Mouse (Mus musculus) 3134 (cell line): ENCODE results near the gene Grik2.
"Not testable (repeated sequence)": the region's sequence is repeated elsewhere in the genome, so short reads cannot be mapped to it uniquely, and the experiment has no call there.

Experiments
- DNase-seq: peaks from one replicate; pipeline ENCODE4 v3.0.0-alpha.2; 2011; ENCODE audit warnings: low spot score; ENCODE audit not compliant: insufficient read length; ENCODE audit errors: extremely low read depth

Grik2 gene

GRCm38 (mm10) chr10:49381852-49382251 is 406.7 kb downstream of the Grik2 start:
- no peak for DNase-seq

DNA sequence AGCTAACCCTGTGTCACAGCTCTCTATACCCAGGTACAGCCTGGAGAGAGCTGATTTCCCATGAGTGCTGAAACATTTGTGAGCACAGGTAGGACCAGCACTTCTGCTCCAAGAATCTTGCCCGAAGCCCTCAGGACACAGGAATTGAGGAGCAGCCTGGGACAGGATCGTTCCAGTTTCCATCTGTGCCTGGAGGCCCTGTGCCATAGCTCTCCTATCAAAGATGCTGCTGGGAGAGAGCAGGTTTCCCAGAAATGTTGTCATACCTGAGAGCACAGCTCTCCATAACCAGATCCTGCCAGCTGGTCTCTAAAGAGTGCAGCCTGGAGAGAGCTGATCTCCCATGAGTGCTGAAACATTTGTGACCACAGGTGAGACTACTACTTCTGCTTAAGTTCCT is 420.0 kb downstream of the Grik2 start:
- no peak for DNase-seq

DNA sequence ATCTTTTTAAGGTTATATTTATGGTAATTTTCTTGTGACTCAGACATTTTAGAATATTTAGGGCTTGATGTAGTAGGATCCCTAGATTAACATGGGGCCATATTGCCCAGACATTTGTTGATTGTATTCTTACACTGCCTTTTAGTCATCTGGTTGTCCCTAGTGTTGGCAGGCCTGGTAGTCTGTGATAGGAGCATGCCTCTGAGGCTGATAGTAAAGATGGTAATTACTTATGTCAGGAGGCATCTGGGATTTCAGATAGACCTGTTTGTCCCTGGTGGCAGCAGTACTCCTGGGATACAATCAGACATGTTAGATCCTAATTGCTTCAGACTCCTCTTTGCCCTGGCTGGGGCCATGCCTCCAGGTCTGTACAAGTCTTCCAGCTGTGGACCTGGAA is 423.3 kb downstream of the Grik2 start:
- no peak for DNase-seq

- no peak for DNase-seq
These were observed 466.2 kb downstream of the Grik2 start for GRCm38 (mm10) chr10:49322413-49322812.

DNA sequence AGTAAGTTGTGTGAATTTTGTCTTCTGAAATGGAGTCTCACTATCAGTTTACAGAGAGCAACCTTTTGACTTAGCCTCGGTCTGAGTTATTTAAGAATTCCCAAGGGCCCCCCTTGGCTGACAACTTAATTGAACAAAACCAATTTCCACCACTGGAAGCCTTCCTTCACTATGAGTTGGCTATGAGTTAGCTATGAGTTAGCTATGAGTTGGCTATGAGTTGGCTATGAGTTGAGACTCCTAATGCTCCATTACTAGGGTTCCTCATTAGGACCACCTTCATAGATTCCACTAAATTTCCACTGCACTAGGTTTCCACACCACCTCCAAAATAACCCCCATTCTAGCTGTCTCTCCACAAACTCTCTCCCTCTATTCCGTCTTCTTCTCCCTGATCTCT is 468.7 kb downstream of the Grik2 start:
- no peak for DNase-seq

- no peak for DNase-seq
These were observed 532.2 kb downstream of the Grik2 start for GRCm38 (mm10) chr10:49256247-49256939.

GRCm38 (mm10) chr10:49237356-49237755 is 551.2 kb downstream of the Grik2 start:
- not testable (repeated sequence) for DNase-seq

DNA sequence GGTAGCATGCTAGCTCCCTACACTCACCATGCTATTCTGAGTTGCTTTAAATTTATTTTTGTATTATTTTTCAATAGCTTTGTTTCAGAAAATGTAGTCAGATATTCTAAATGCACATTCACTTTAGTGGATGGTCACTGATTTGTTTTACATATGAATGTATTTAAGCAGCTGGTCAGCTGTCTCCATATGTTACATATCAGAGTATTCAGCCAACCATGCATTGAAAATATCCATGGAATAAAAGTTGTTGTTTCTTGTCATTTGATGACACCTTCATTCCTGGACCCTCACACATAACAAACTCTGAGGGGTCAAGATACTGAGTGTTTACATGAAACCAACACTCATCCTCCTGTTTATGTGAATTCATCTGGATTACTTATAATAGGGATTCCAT is 551.7 kb downstream of the Grik2 start:
- not testable (repeated sequence) for DNase-seq

- DNase-seq: no peak
These were observed 568.5 kb downstream of the Grik2 start for GRCm38 (mm10) chr10:49220096-49220495.

GRCm38 (mm10) chr10:49219631-49220030 is 568.9 kb downstream of the Grik2 start:
- no peak for DNase-seq

DNA sequence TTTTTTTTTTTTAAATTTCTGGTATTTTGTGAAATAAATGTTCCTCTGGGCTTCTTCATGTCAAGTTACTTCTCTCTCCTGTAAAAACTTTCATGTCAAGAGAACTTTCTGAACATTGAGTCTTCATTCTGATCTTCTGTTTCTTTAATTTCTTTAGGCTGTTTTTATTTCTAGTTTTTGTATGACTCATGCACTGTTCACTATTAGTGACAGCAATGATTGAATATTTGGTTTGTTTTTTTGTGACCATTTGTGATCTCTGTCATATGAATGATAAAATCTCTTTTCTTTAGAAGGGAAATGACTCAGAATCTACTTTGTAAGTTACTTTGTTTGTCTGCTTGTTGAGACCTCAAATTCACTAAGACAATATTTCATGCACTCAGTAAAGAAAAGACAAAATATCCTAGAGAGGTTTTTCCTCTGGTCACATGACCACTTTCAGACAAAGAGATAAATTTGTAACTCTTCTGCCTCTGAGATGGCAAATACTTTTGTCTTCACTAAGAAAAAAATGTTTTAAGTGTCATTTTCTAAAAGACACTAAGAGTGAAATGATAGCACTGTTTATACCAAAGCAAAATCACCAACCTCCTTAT is 596.7 kb downstream of the Grik2 start:
- DNase-seq: no peak

DNA sequence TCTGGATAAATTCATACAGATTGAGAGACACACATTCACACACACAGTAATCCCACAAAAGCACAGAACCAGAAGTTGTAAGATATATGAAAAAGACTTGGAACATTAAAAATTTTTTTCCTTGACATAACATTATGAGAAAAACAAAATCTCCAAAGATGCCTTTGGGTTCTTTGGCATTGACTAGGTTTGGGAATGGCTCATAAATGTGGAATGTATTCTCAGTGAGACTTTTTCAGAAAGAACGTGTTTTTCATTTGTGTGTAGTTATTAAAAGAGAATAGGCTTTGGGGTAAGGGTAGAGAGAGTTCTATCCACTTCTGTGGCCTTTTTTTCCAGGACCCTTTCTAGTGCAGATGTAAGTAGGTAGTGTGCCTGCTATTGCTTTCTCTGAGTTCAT is 597.3 kb downstream of the Grik2 start:
- DNase-seq: no peak

GRCm38 (mm10) chr10:49154134-49154533 is 634.4 kb downstream of the Grik2 start:
- no peak for DNase-seq

DNA sequence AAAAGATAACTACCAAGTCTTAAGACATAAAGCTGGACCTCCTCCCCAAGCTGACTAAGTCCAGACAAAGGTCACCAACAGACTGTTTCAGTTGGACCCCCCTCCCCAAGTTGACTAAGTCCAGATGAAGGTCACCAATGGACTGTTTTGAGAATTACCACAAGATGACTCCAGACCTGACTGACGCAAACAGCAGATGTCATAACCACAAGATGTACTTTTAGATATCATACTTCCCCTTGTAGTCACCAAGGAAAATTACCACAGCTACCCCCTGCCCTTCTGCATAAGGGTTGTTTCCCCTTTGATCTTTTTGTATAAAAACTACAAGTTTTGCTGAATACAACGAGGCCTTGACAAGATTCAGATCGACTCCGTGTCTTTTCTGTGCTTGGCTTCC is 637.1 kb downstream of the Grik2 start:
- DNase-seq: not testable (repeated sequence)

GRCm38 (mm10) chr10:49149714-49150113 is 638.9 kb downstream of the Grik2 start:
- DNase-seq: no peak

GRCm38 (mm10) chr10:49142658-49143057 is 645.9 kb downstream of the Grik2 start:
- no peak for DNase-seq

DNA sequence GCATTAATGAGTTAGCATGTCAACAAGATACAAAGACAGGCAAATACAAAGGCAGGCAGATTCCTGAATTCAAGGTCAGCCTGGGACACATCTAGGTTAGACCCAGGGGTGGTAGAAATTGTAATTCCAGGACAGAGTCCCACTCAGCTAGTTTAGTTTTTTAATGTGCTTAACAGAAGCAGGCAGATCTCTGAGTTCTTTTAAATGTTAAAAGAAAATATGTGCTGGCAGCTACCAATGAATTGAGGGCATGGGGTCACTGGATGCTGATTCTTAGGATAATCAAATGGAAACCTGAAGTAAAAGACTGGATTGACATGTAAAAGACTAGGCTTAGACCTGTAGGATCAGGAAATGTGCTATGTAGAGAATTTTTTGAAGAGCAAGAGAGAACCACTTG is 651.8 kb downstream of the Grik2 start:
- no peak for DNase-seq

- DNase-seq: no peak
These were observed 657.3 kb downstream of the Grik2 start for GRCm38 (mm10) chr10:49131311-49131710.

DNA sequence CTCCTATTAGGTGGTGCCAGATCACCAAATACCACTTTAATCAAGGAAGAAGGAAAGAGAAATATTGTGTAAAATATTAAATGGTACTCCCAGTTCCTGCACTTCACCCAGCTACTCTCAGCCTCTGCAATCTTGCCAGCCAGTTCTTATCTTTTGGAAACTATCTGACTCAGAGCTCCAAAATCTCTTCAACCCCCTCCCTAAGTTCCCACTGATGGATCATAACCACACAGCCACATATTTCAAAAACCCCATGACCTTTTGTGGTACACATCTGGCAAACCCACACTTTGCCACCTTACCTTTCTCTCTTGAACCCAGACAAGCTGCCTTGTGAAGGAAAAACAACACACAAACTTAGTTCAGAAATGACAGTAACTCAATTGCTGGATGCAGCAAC is 738.2 kb downstream of the Grik2 start:
- DNase-seq: no peak

DNA sequence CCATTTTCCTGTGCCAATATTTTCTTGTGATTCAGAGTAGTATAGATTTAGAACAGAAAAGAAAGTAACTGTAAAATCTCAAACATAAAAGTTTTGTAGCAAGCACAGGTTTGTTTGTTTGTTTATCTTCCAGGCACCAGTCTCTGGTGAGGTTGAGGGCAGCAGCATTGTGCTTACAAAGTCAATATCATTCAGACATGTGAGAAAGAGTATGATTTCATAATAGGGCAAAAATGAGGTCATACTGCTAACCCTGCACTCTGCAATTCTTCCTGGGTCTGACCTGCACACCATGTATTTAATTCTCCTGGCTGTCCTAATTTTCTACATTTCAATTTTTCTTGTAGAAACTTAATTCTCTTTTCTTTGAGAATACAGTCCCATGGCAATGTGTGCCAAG is 739.2 kb downstream of the Grik2 start:
- no peak for DNase-seq
